Mouse (Mus musculus) lung, postnatal 10 days (tissue): ENCODE measurements around the gene Rapsn.
A peak's percentile ranks its signal among the peaks of the same experiment; 100 is the strongest.

Source experiments
- DNase-seq: peaks from one replicate; pipeline ENCODE4 v3.0.0; 2021

Gene Rapsn

GRCm38 (mm10) chr2:91081775-91082695, 46.6 kb downstream of the Rapsn start, which contains the start of gene Spi1:
TSS of gene Spi1 (plus strand) at chr2:91082390.
- DNase-seq: no peak

GRCm38 (mm10) chr2:91082844-91083243, 47.4 kb downstream of the Rapsn start:
- peak; percentile 80 for DNase-seq

DNA sequence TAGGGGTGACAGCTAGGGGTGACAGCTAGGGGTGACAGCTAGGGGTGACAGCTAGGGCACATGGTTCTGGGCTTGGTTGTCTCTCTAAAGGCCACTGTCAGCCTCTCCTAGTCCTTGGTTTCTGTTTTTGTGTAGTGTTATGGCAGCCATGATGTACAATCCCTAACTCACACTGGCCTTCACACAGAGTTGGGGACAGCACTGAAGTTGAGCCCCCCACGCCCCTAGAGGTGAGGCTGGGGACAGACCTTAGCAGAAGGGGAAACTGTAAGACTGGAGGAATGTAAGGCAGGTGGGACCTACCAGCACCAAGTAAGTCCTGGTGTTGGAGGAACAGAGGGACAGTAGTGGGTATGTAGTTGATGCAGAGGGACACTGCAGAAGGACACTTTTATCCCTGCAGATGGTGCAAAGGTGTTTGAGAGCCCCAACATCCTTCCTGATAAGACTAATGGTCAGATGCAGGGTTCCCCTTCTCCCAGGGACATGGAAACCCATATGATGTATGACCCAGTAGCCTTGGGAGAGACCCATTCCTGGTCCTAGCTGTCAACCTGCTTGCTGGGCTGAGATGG, 48.0 kb downstream of the Rapsn start:
- no peak for DNase-seq

- no peak for DNase-seq
These were observed 48.9 kb downstream of the Rapsn start for GRCm38 (mm10) chr2:91084179-91084820.

- no peak for DNase-seq
These were observed 50.3 kb downstream of the Rapsn start for GRCm38 (mm10) chr2:91085494-91086391.

GRCm38 (mm10) chr2:91086392-91087237, 51.2 kb downstream of the Rapsn start:
- no peak for DNase-seq

DNA sequence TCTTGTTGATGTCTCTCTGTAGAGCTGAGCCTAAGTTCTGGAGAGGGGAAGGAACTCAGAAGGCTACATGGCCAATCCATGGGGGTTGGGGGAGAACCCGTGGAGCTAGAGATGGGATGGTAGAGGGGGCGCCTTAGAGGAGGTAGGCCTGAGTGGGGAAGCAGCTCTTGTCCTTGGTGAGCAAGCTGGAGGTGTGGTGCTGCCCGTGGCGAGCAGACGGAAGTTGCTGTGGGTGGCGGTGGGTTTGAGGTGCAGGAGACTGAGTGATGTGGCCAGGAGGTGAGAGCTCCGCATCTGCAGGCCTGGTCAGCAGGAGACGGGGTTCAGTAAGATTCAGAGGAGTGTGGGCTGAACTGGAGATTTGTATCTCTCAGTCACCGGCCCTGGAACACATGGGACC, 52.0 kb downstream of the Rapsn start:
- DNase-seq: no peak

DNA sequence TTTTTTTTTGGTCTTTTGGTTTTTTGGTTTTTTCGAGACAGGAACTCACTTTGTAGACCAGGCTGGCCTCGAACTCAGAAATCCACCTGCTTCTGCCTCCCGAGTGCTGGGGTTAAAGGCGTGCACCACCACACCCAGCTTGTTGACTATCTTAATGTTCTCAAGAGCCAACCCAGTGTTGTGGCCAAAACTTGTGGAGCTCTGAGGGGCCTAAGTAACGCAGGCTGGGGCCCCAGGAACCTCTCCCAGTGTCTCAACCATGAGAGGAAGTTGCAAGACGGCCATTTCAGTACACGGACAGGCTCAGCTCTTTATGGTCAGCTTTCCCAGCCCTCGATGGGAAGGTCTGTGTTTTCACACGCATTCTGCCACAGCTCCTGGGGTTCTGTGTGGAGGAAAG, 53.6 kb downstream of the Rapsn start:
- DNase-seq: no peak

DNA sequence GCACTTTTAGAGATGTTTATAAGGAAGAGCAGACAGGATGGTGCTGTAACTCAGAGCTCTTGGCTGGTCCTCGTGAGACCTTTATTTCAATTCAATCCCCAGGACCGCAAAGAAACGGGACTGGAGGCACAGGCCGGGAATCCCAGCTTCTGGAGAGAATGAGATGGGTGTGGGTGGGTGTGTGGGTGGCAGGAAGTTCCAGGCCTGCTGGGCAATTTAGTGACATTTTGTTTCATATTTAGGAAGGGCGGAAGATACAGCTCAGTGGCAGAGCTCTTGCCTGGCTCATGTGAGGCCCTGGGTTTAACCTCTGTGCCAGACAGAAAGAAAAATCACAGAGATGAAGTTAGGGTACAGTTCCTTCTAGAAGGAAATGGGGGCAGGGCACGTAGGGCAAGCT, 54.8 kb downstream of the Rapsn start:
- no peak for DNase-seq

DNA sequence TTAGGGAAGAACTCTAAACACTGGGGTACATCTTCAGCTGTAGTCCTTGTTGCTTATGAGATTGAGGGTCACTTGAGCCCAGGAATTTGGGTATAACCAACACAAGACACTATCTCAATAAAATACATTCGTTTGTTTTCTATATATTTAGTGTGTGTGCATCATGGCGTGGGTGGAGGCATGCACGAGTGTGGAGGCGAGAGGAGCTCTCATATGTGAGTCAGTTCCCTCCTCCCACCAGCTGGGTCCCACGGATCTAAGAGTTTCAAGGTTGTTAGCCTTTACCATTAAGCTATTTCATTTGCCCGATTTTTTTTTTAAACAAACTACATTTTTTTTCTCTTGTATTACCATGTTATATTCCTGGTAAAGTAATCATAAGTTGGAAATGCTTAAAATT, 55.4 kb downstream of the Rapsn start:
- no peak for DNase-seq
